In genomic region chr12:112947307-112947706, GRCm38 (mm10) we compare ENCODE assay signal across 9 mouse cellular contexts. TPM values are rescaled to one million over a fixed set of nuclear protein-coding genes. Genes with fewer than 3 reads are reported as not detected.
DNase-seq lines count a peak whose midpoint lies in the region; ATAC-seq and TF ChIP-seq lines count a peak whose summit lies in the region.
"Had no signal": no experiment of that assay in that cellular context is flagged by ENCODE, and none has a peak within 500 bp of the region (broad histone marks: within the 10 kb centered on the region; RNA-seq: fewer than 3 reads in every experiment).

No protein-coding gene starts in this region.

- ATAC-seq in heart, postnatal 0 days (ENCODE audit: insufficient read depth, low read depth): no peak
- peak; percentile 38 for ATAC-seq in CD4-positive, CD25-positive, alpha-beta regulatory T cell, adult 4 months
- no peak for ATAC-seq in lung, embryonic 16.5 days (ENCODE audit: low read depth)
- ATAC-seq in monocyte, adult 5-6 weeks (replicated peaks; ENCODE audit: insufficient number of reproducible peaks, low FRiP score, low TSS enrichment, poor library complexity, severe bottlenecking): no peak
- ATAC-seq in frontal cortex, adult (ENCODE audit: low TSS enrichment): no peak

- H3K4me1 ChIP-seq in heart, postnatal 0 days (ENCODE audit: control insufficient read depth, insufficient read depth): peaks cover 16% of the 10 kb centered on the region
- peaks cover 16% of the 10 kb centered on the region for H3K4me1 ChIP-seq in lung, embryonic 16.5 days (replicated peaks; ENCODE audit: control insufficient read depth, insufficient read depth, low read length)

- H3K4me3 ChIP-seq in heart, postnatal 0 days (ENCODE audit: low read depth, low read length): no peak overlapping the region
- no peak overlapping the region for H3K4me3 ChIP-seq in lung, embryonic 16.5 days (ENCODE audit: low read length)
- H3K4me3 ChIP-seq: erythroblast, embryonic 14.5 days had no signal

- no peaks in the 10 kb centered on the region for H3K36me3 ChIP-seq in heart, postnatal 0 days (replicated peaks; ENCODE audit: control insufficient read depth, insufficient read depth, low read length)
- no peaks in the 10 kb centered on the region for H3K36me3 ChIP-seq in lung, embryonic 16.5 days (ENCODE audit: control insufficient read depth, insufficient read depth, low read length)

- DNase-seq in heart, postnatal 0 days (ENCODE audit: low spot score): no peak
- DNase-seq in heart, postnatal 10 days: no peak
- peak; percentile 69 for DNase-seq in brain, adult 2 months (ENCODE audit: low read depth, low spot score)
- DNase-seq in urinary bladder, postnatal 36 days (ENCODE audit: low spot score in 2 of 2): no peak

- TF ChIP-seq CTCF in heart, postnatal 0 days (IDR thresholded peaks at IDR 0.05; ENCODE audit: low read depth): peak; percentile 29; the same call in 1 of the 2 replicates

- no peak overlapping the region for H3K4me2 ChIP-seq in heart, postnatal 0 days (ENCODE audit: low read depth, low read length)
- H3K4me2 ChIP-seq in lung, embryonic 16.5 days (ENCODE audit: low read depth, low read length): no peak overlapping the region

- TF ChIP-seq EP300 in heart, postnatal 0 days (IDR thresholded peaks at IDR 0.05; ENCODE audit: low read depth): no peak

- H3K9ac ChIP-seq in heart, postnatal 0 days (replicated peaks; ENCODE audit: low read depth, low read length): no peak overlapping the region
- no peak overlapping the region for H3K9ac ChIP-seq in lung, embryonic 16.5 days (ENCODE audit: low read length)

- 25% methylated on average over 4 of the region's 4 CpGs for WGBS in heart, postnatal 0 days
- WGBS in lung, embryonic 16.5 days: 24% methylated on average over 4 of the region's 4 CpGs

- H3K9me3 ChIP-seq in heart, postnatal 0 days (replicated peaks; ENCODE audit: control insufficient read depth, low read length): no peaks in the 10 kb centered on the region
- no peaks in the 10 kb centered on the region for H3K9me3 ChIP-seq in lung, embryonic 16.5 days (ENCODE audit: control insufficient read depth, low read length)

- H3K27ac ChIP-seq in heart, postnatal 0 days (ENCODE audit: low read depth): peak overlapping the region; percentile 71
- peak overlapping the region; percentile 59 for H3K27ac ChIP-seq in lung, embryonic 16.5 days (ENCODE audit: low read length)

- peaks cover 4% of the 10 kb centered on the region; the same call in 1 of the 2 replicates for H3K27me3 ChIP-seq in heart, postnatal 0 days (ENCODE audit: control insufficient read depth, insufficient read depth, low read length)
- H3K27me3 ChIP-seq in lung, embryonic 16.5 days (ENCODE audit: control insufficient read depth, insufficient read depth, low read depth, low read length): no peaks in the 10 kb centered on the region

- intact Hi-C loops in heart, postnatal 10 days (cut with DNase I): no loop called here

RNA-seq across cellular contexts. Expression of gene Nudt14, which starts 5.4 kb away (rescaled TPM):
- total RNA-seq in heart, postnatal 0 days (2014; rRNA removed; ENCODE audit: low replicate concordance): 13.5 and 33.9 TPM in 2 replicates
- 28.2 and 33.2 TPM in 2 replicates for polyA plus RNA-seq in heart, postnatal 0 days (2015; fragmentation: Nextera tagmentation; extraction: Ambion mirVana)
- total RNA-seq in heart, postnatal 10 days (2021): 10 to 100 TPM; 11.7 to 11.8 TPM
- 10 to 100 TPM; 38.1 to 42.5 TPM for polyA plus RNA-seq in CD4-positive, CD25-positive, alpha-beta regulatory T cell, adult 4 months (2017; shearing (Covaris generic))
- polyA plus RNA-seq in lung, embryonic 16.5 days (2015; fragmentation: Nextera tagmentation; extraction: Ambion mirVana): 109 and 121 TPM in 2 replicates
- total RNA-seq in monocyte, adult 5-6 weeks (2017): 6.5 to 9.3 TPM (median 7.9 TPM) in 3 replicates

RNA-seq across cellular contexts. Expression of gene Jag2, which starts 17.7 kb away (rescaled TPM):
- total RNA-seq in heart, postnatal 0 days (2014; rRNA removed; ENCODE audit: low replicate concordance): 22.7 and 58.5 TPM in 2 replicates
- polyA plus RNA-seq in heart, postnatal 0 days (2015; fragmentation: Nextera tagmentation; extraction: Ambion mirVana): 1.8 and 3.3 TPM in 2 replicates
- 10 to 100 TPM; 36.1 to 38.5 TPM for total RNA-seq in heart, postnatal 10 days (2021)
- 1 to 10 TPM; 1.1 to 2.0 TPM for polyA plus RNA-seq in CD4-positive, CD25-positive, alpha-beta regulatory T cell, adult 4 months (2017; shearing (Covaris generic))
- polyA plus RNA-seq in lung, embryonic 16.5 days (2015; fragmentation: Nextera tagmentation; extraction: Ambion mirVana): 5.6 and 6.5 TPM in 2 replicates
- total RNA-seq in monocyte, adult 5-6 weeks (2017): 0.11 to 3.6 TPM (median 3.4 TPM) in 3 replicates
- polyA plus RNA-seq: erythroblast, embryonic 14.5 days had no signal

RNA-seq across cellular contexts. Expression of gene Btbd6, which starts 29.0 kb away (rescaled TPM):
- total RNA-seq in heart, postnatal 0 days (2014; rRNA removed; ENCODE audit: low replicate concordance): 62.7 and 70.2 TPM in 2 replicates
- polyA plus RNA-seq in heart, postnatal 0 days (2015; fragmentation: Nextera tagmentation; extraction: Ambion mirVana): 20.4 and 21.6 TPM in 2 replicates
- 10 to 100 TPM; 22.9 to 24.5 TPM for total RNA-seq in heart, postnatal 10 days (2021)
- polyA plus RNA-seq in CD4-positive, CD25-positive, alpha-beta regulatory T cell, adult 4 months (2017; shearing (Covaris generic)): 1 to 10 TPM; 7.8 to 8.7 TPM
- polyA plus RNA-seq in lung, embryonic 16.5 days (2015; fragmentation: Nextera tagmentation; extraction: Ambion mirVana): 23.8 and 26.2 TPM in 2 replicates
- total RNA-seq in monocyte, adult 5-6 weeks (2017): 2.6 to 4.7 TPM (median 3.0 TPM) in 3 replicates

RNA-seq across cellular contexts. Expression of gene Brf1, which starts 53.2 kb away (rescaled TPM):
- 26.0 and 51.9 TPM in 2 replicates for total RNA-seq in heart, postnatal 0 days (2014; rRNA removed; ENCODE audit: low replicate concordance)
- 24.5 TPM in 2 replicates for polyA plus RNA-seq in heart, postnatal 0 days (2015; fragmentation: Nextera tagmentation; extraction: Ambion mirVana)
- 10 to 100 TPM; 29.3 to 35.8 TPM for total RNA-seq in heart, postnatal 10 days (2021)
- 10 to 100 TPM; 26.9 to 32.7 TPM for polyA plus RNA-seq in CD4-positive, CD25-positive, alpha-beta regulatory T cell, adult 4 months (2017; shearing (Covaris generic))
- 55.5 TPM in 2 replicates for polyA plus RNA-seq in lung, embryonic 16.5 days (2015; fragmentation: Nextera tagmentation; extraction: Ambion mirVana)
- total RNA-seq in monocyte, adult 5-6 weeks (2017): 84.1 to 109 TPM (median 105 TPM) in 3 replicates
